Mouse (Mus musculus) kidney, adult 2 months (tissue): ENCODE results near the gene Jmjd8. TPM values are rescaled to one million over a fixed set of nuclear protein-coding genes. Genes with fewer than 3 reads are reported as not detected.

Experiments
- DNase-seq: peaks from one replicate; pipeline ENCODE4 v3.0.0; 2021
- H3K27ac ChIP-seq: fragments of 200-500 bp; 2 replicates; pipeline ENCODE4 v1.5.1; 2012; ENCODE audit warnings: low read depth, low read length, control low read depth, inconsistent platforms; ENCODE audit not compliant: insufficient read depth
- H3K27me3 ChIP-seq: fragments of 200-500 bp; replicated peaks from 2 replicates; pipeline ENCODE4 v1.6.1; 2012; ENCODE audit warnings: mild to moderate bottlenecking, moderate library complexity, low read length, inconsistent platforms; ENCODE audit not compliant: control insufficient read depth, insufficient read depth
- H3K36me3 ChIP-seq: fragments of 200-500 bp; 2 replicates; pipeline ENCODE4 v1.6.1; 2012; ENCODE audit warnings: mild to moderate bottlenecking, moderate library complexity, low read length, inconsistent platforms; ENCODE audit not compliant: control insufficient read depth, insufficient read depth
- H3K4me1 ChIP-seq: fragments of 200-500 bp; 2 replicates; pipeline ENCODE4 v1.6.1; 2011; ENCODE audit warnings: low read length; ENCODE audit not compliant: control insufficient read depth, insufficient read depth
- H3K4me3 ChIP-seq: fragments of 200-500 bp; 2 replicates; pipeline ENCODE4 v1.5.1; 2011; ENCODE audit warnings: mild to moderate bottlenecking, low read depth, low read length, control low read depth; ENCODE audit not compliant: insufficient read depth
- CTCF ChIP-seq: fragments of 200-500 bp; conservative IDR thresholded peaks from 2 replicates; pipeline ENCODE4 v1.5.1; 2011; ENCODE audit warnings: low read depth, mild to moderate bottlenecking, control low read depth, low read length, moderate library complexity, mixed read lengths; ENCODE audit not compliant: insufficient read depth, insufficient read length
- POLR2A ChIP-seq: fragments of 200-500 bp; IDR thresholded peaks from one replicate; pipeline ENCODE4 v1.6.1; 2011; ENCODE audit warnings: low read depth, low read length, control low read depth
- WGBS: fragments of 180-500 bp; shearing (Covaris S2); methylation state at CpG from one replicate; pipeline ENCODE4 v1.1.7; 2018; 5-methylcytosine and 5-hydroxymethylcytosine counted together
- polyA plus RNA-seq: library from polyadenylated mRNA; depleted of rRNA; stranded (reverse); fragments of >200 nt; gene quantifications from 2 replicates; pipeline ENCODE4 v1.2.3, GENCODE M21; 2012

The Jmjd8 gene
- polyA plus RNA-seq, 1 experiment = 132 TPM

DNA sequence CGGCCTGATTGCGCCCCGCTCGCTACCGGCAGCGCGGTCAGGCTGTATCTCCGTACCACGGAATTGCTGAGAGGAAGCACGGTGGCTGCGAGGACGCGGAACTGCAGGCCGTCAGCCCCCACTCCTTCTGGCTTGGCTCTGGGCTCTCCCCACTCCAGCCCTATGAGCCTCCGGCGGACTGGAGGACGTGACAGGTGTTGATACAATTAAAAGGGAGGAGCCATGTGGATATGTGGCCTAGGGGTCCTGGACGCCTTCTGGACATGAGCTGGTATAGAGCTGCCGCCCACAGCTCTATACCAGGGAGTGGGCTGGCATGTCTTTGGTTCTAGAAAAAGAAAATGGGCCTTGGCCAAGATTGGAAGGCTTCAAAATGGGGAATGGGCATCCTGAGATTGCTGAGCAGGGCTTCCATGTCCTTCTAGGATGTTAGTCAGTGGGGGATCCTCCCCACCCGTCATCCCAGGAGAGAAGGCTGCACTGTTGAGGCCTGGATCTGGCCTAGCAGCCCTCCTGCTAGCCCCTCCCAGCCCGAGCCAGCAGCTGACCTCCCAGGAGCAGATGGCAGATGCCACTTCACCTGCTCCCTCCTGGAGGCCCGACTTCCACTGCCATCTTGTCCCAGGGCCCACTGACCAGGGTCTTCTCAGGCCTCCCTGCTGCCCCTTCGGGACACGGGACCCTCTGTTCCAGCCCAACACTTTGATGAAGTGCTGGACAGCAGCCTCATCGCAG lies 18.9 kb upstream of the Jmjd8 start:
- DNase-seq = no peak
- TF ChIP-seq POLR2A (no peak), CTCF (no peak)
- Histone ChIP-seq H3K27me3 (no peaks in the 10 kb centered on the region), H3K27ac (no peak overlapping the region), H3K4me3 (peak overlapping the region; percentile 63), H3K36me3 (no peaks in the 10 kb centered on the region), H3K4me1 (0 out of 2 replicates have a peak, but pooled peaks cover 3% of the 10 kb centered on the region)
- 16% methylated on average over 25 of the region's 25 CpGs for WGBS

DNA sequence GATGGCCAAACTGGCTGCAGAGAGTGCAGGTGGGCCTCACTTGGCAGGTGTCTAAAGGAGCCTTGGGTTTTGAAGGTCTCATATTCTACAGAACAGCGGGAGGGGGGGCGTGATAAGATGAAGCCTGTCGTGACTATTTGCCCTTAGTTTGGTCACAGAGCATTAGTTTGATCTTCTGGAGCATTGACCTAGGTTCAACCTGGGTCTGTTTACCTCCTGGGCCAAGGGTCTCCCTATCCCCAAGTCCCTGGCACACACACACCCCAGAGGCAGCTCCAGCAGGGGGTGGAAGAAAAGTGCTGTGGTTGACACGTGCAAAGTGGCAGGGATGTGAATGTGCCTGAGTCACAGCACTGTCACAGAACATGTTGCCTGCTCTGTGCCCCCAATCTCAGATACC lies 17.8 kb upstream of the Jmjd8 start:
- TF ChIP-seq CTCF (no peak), POLR2A (no peak)
- Histone ChIP-seq H3K36me3 (no peaks in the 10 kb centered on the region), H3K27me3 (no peaks in the 10 kb centered on the region), H3K27ac (no peak overlapping the region), H3K4me1 (0 out of 2 replicates have a peak, but pooled peaks cover 3% of the 10 kb centered on the region), H3K4me3 (no peak overlapping the region)
- WGBS = 79% methylated on average over 4 of the region's 4 CpGs
- DNase-seq = no peak

DNA sequence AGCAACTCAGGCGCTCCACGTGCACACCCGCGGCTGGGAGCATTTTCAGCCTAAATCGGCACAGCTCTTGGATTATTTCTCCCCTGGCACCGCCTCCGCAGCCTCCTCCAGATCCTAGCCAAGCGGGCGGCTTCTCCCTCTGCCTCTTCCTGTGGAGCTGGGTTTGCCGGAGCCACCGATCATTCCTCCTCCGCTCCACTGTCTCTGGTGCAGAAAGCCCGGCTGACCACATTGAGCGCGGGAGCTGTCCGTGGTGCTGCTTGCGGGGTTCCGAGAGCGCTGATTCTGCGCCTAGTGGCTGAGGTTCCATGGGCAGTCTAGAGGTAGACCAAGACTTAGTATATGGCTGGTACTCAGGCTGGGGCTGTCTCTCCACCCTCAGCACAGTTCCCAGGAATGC lies 15.2 kb upstream of the Jmjd8 start:
- no peaks in the 10 kb centered on the region for H3K27me3 ChIP-seq
- TF ChIP-seq POLR2A (no peak), CTCF (peak; percentile 67)
- DNase-seq = peak; percentile 89
- no peaks in the 10 kb centered on the region for H3K36me3 ChIP-seq
- H3K27ac ChIP-seq = no peak overlapping the region
- 2% methylated on average over 20 of the region's 20 CpGs for WGBS
- H3K4me1 ChIP-seq = 0 out of 2 replicates have a peak, but pooled peaks cover 3% of the 10 kb centered on the region
- no peak overlapping the region for H3K4me3 ChIP-seq

DNA sequence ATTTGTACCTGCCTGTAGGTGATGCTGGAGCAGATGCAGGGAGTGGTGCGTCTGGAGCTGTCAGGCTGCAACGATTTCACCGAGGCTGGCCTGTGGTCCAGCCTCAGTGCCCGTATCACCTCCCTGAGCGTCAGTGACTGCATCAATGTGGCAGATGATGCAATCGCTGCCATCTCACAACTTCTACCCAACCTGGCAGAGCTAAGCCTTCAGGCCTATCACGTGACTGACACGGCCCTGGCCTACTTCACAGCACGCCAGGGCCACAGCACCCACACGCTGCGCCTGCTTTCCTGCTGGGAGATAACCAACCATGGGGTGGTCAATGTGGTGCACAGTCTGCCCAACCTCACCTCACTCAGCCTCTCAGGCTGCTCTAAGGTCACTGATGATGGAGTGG lies 11.0 kb upstream of the Jmjd8 start:
- Histone ChIP-seq H3K4me3 (no peak overlapping the region), H3K27me3 (no peaks in the 10 kb centered on the region), H3K27ac (no peak overlapping the region), H3K4me1 (no peaks in the 10 kb centered on the region), H3K36me3 (no peaks in the 10 kb centered on the region)
- no peak for TF ChIP-seq POLR2A
- no peak for TF ChIP-seq CTCF
- DNase-seq = no peak
- 89% methylated on average over 11 of the region's 11 CpGs for WGBS

DNA sequence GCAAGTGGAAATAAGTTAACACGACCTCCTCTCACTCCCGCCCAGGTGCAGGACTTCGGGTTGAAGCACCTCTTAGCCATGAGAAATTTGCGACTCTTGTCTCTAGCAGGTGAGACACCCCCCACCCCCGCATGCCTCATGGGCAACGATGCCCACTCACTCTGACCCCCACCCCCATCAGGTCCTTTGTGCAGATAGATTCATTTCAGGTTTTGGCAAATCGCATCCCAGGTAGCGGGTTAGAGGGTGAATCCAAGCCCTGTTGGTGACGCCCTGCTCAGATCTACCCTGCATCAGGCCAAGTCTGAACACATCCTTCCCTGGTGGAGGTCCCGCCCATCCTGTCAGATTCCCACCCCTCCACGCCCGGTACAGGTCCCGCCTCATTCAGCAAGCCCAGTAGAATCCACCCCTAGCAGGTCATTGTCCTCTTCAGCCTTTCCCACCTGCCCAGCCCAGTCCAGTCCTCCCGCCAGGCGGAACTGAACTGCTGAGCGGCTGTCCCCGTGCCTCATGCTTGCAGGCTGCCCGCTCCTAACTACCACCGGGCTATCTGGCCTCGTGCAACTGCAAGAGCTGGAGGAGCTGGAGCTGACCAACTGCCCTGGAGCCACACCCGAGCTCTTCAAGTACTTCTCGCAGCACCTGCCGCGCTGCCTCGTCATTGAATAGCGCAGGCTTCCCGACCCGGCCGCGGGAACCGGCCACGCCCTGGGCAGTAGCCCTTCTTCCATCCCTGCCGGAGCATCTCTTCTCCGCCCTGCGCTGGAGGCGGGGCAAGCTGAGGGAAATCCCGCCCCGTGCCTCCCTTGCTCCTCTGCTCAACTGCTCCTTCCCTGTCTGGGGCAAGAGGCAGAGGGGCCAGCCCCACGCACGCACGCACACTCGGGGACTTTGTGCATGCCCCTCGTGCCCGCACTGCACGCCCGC lies 9.6 kb upstream of the Jmjd8 start:
- 7% methylated on average over 44 of the region's 46 CpGs for WGBS
- Histone ChIP-seq H3K4me3 (no peak overlapping the region), H3K27me3 (no peaks in the 10 kb centered on the region), H3K27ac (no peak overlapping the region), H3K36me3 (no peaks in the 10 kb centered on the region), H3K4me1 (peaks cover 4% of the 10 kb centered on the region)
- DNase-seq = peak; percentile 33
- TF ChIP-seq CTCF (no peak), POLR2A (no peak)

DNA sequence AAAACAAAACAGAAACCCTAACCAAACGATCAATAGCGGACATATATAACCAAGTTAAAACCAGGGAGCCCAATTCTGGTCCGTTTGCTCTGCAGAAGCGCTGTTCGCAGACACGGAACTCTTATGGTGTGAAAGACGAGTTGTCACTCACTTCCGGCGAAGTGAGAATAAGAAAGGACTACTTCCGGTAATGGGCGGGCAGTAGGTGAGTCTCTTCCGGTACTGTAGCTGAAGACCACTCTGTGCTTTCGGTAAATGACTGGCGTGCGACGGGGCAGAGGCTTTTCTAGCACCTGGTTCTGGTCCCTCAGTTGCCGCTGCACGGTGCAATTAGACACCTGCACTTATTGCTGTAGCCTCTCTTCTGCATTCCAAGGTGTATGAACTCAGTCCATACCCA lies 5.2 kb upstream of the Jmjd8 start, which contains the start of gene Wdr24:
Wdr24 (plus strand) TSS at position 176 of the 400 bp plus-strand sequence.
- Histone ChIP-seq H3K27me3 (no peaks in the 10 kb centered on the region), H3K4me1 (peaks cover 13% of the 10 kb centered on the region), H3K36me3 (no peaks in the 10 kb centered on the region), H3K4me3 (peak within 1 kb of the TSS; percentile 91), H3K27ac (0 out of 2 replicates have a peak within 1 kb of the TSS, but pooled peaks have one; percentile 53)
- DNase-seq = peak; percentile 89
- WGBS = under 1% methylated on average over 18 of the region's 18 CpGs
- TF ChIP-seq CTCF = no peak
- peak; percentile 18 for TF ChIP-seq POLR2A
